Mouse (Mus musculus) MEL (cell line): ENCODE measurements around the gene Cmklr1.

ENCODE experiments used
- CTCF ChIP-seq, 3 experiments: IDR thresholded peaks in 2 of 3; conservative IDR thresholded peaks in 1 of 3; 2 replicates each; pipeline ENCODE4 v1.5.1; 2011 to 2012; ENCODE audit warnings: low read length in 3 of 3, low read depth in 2 of 3, mild to moderate bottlenecking in 2 of 3, improper control_type of control experiment in 1 of 3, inconsistent platforms in 1 of 3, mixed read lengths in 1 of 3, moderate library complexity in 1 of 3; ENCODE audit not compliant: control insufficient read depth in 1 of 3, insufficient read depth in 1 of 3, poor library complexity in 1 of 3, severe bottlenecking in 1 of 3
- GATA1 ChIP-seq: IDR thresholded peaks from 2 replicates; pipeline ENCODE4 v1.6.1; 2011; ENCODE audit warnings: low read depth, low read length, improper control_type of control experiment
- HCFC1 ChIP-seq: IDR thresholded peaks from 2 replicates; pipeline ENCODE4 v1.6.1; 2012; ENCODE audit warnings: low read depth, mild to moderate bottlenecking, inconsistent platforms, low read length, improper control_type of control experiment, moderate library complexity
- MXI1 ChIP-seq: IDR thresholded peaks from 2 replicates; pipeline ENCODE4 v1.6.1; 2011; ENCODE audit warnings: mild to moderate bottlenecking, low read depth, low read length, improper control_type of control experiment
- POLR2A ChIP-seq, 2 experiments: IDR thresholded peaks; 2 replicates each; pipeline ENCODE4 v1.6.1; 2011 to 2012; ENCODE audit warnings: low read length in 2 of 2, mild to moderate bottlenecking in 2 of 2, control low read depth in 1 of 2, improper control_type of control experiment in 1 of 2, low read depth in 1 of 2, moderate library complexity in 1 of 2; ENCODE audit not compliant: control insufficient read depth in 1 of 2, insufficient read depth in 1 of 2, poor library complexity in 1 of 2
- POLR2AphosphoS2 ChIP-seq: IDR thresholded peaks from 2 replicates; pipeline ENCODE4 v1.6.1; 2011; ENCODE audit warnings: low read length, improper control_type of control experiment
- RCOR1 ChIP-seq: IDR thresholded peaks from 2 replicates; pipeline ENCODE4 v1.6.1; 2012; ENCODE audit warnings: low read depth, mild to moderate bottlenecking, inconsistent platforms, low read length, improper control_type of control experiment
- USF1 ChIP-seq: IDR thresholded peaks from 2 replicates; pipeline ENCODE4 v1.6.1; 2014; ENCODE audit warnings: low read depth, mild to moderate bottlenecking, inconsistent platforms, low read length, improper control_type of control experiment, moderate library complexity
- ZNF384 ChIP-seq: IDR thresholded peaks from 2 replicates; pipeline ENCODE4 v1.6.1; 2012; ENCODE audit warnings: low read depth, mild to moderate bottlenecking, inconsistent platforms, low read length, improper control_type of control experiment

DNA sequence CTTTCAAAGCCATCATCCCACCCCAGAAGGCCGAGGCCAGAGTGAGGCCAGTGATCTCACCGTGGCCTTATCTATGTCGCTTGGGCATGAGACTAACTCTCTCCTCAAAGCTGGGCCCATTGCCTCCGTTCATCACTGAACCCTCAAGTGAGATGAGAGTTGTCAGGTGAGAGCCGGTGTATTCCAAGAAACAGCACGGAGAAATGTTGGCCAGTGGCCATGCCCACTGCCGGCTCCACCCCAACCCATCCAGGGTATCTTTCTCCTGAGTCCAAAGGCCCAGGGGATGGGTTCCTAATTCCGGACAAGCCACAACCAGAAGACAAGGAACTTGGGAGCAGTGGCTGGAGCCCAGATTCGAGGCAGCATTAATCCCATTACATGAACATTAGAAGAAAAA lies 46.8 kb downstream of the Cmklr1 start:
- TF ChIP-seq CTCF (IDR thresholded peaks at IDR 0.05 in 2 of 3, conservative IDR thresholded peaks at IDR 0.05 in 1 of 3; ENCODE audit: control insufficient read depth in 1 of 3, insufficient read depth in 1 of 3, low read depth in 2 of 3, low read length in 3 of 3, poor library complexity in 1 of 3, severe bottlenecking in 1 of 3) (no peak), RCOR1 (no peak), GATA1 (no peak), POLR2A (IDR thresholded peaks at IDR 0.05; ENCODE audit: control insufficient read depth in 1 of 2, insufficient read depth in 1 of 2, low read depth in 1 of 2, low read length in 2 of 2, poor library complexity in 1 of 2) (no peak), MXI1 (no peak), USF1 (no peak), POLR2AphosphoS2 (no peak), ZNF384 (no peak), HCFC1 (no peak)
